Mouse (Mus musculus) cortical plate, adult 2 months (tissue): ENCODE measurements around the gene Pknox2. TPM values are rescaled to one million over a fixed set of nuclear protein-coding genes. Genes with fewer than 3 reads are reported as not detected.

Experiments used
- H3K27ac ChIP-seq: fragments of 200-500 bp; 2 replicates; pipeline ENCODE4 v1.5.1; 2012; ENCODE audit warnings: low read length, control low read depth, inconsistent platforms; ENCODE audit not compliant: insufficient read depth
- H3K4me1 ChIP-seq: fragments of 200-500 bp; 2 replicates; pipeline ENCODE4 v1.6.1; 2011; ENCODE audit warnings: low read length; ENCODE audit not compliant: control insufficient read depth, insufficient read depth
- H3K4me3 ChIP-seq: fragments of 200-500 bp; 2 replicates; pipeline ENCODE4 v1.5.1; 2011; ENCODE audit warnings: mild to moderate bottlenecking, low read length, control low read depth; ENCODE audit not compliant: insufficient read depth
- CTCF ChIP-seq: fragments of 200-500 bp; IDR thresholded peaks from 2 replicates; pipeline ENCODE4 v1.5.1; 2011; ENCODE audit warnings: mild to moderate bottlenecking, control low read depth, low read length; ENCODE audit not compliant: insufficient read depth; ENCODE audit errors: extremely low read depth
- POLR2A ChIP-seq: fragments of 200-500 bp; IDR thresholded peaks from 2 replicates; pipeline ENCODE4 v1.6.1; 2011; ENCODE audit warnings: mild to moderate bottlenecking, low read length, control low read depth; ENCODE audit not compliant: insufficient read depth; ENCODE audit errors: extremely low read depth
- polyA plus RNA-seq: library from polyadenylated mRNA; depleted of rRNA; stranded (reverse); fragments of >200 nt; gene quantifications from 2 replicates; pipeline ENCODE4 v1.2.3, GENCODE M21; 2012

Gene Pknox2
- polyA plus RNA-seq, 1 experiment, result 80.9 TPM

- TF ChIP-seq CTCF, result no peak
- TF ChIP-seq POLR2A, result no peak
- no peak overlapping the region for H3K4me3 ChIP-seq
- peaks cover 8% of the 10 kb centered on the region; the same call in 1 of the 2 replicates for H3K4me1 ChIP-seq
- H3K27ac ChIP-seq, result peak overlapping the region; percentile 60; the same call in 1 of the 2 replicates
Measured at GRCm38 (mm10) chr9:36921718-36922415, 225.3 kb downstream of the Pknox2 start.

GRCm38 (mm10) chr9:36919472-36919871 is 227.7 kb downstream of the Pknox2 start:
- no peak overlapping the region for H3K27ac ChIP-seq
- TF ChIP-seq POLR2A (no peak), CTCF (no peak)

DNA sequence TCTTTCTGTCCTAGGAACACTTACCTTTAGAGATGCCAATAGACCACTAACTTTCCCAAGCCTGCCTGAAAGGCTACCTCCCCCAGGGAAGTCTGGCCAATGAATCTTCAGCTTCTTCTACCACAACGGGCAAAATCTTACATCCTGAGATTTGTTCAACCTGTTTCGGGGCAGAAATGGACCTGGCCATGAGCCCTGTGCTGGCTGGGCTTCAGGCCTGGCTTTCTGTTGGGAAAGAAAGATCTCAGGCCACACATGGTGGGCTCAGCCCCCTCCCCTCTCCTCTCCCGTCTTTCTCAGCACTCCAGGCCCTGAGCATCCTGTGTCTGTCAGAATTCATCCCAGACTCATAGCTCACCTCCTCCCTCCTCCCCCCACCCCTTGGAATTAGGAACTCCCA is 228.6 kb downstream of the Pknox2 start:
- Histone ChIP-seq H3K4me1 (peaks cover 8% of the 10 kb centered on the region; the same call in 1 of the 2 replicates), H3K4me3 (no peak overlapping the region), H3K27ac (no peak overlapping the region)
- TF ChIP-seq POLR2A, result no peak
- TF ChIP-seq CTCF, result no peak

More at GRCm38 (mm10) chr9:36919472-36919871, 227.7 kb downstream of the Pknox2 start:
- Histone ChIP-seq H3K4me1 (peaks cover 8% of the 10 kb centered on the region; the same call in 1 of the 2 replicates), H3K4me3 (no peak overlapping the region)

DNA sequence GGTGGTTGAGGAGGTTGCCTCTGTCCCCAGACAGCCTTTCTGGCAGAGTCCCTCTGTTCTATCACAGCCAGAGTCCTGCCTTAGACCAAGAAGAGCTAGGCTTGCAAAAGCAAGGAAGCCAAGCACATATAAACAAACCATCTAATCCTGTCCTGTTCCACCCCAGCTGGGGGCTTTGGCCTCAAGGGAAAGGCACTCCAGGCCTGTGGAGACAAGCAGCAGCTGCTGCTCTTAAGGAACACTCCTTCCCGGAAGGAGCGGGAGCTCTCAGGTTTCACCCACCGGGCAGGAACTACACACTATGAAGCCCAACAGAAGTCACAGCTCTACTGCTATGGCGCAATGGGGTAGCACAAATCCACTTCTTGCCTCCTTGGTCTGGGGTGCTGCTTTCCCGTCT is 230.3 kb downstream of the Pknox2 start:
- 0 out of 2 replicates have a peak overlapping the region, but pooled peaks have one; percentile 12 for H3K27ac ChIP-seq
- TF ChIP-seq POLR2A (no peak), CTCF (no peak)
- H3K4me1 ChIP-seq, result peaks cover 2% of the 10 kb centered on the region; the same call in 1 of the 2 replicates
- no peak overlapping the region for H3K4me3 ChIP-seq

- TF ChIP-seq POLR2A (no peak), CTCF (peak; percentile 90)
- Histone ChIP-seq H3K27ac (no peak overlapping the region), H3K4me1 (peaks cover 2% of the 10 kb centered on the region; the same call in 1 of the 2 replicates), H3K4me3 (no peak overlapping the region)
Measured at GRCm38 (mm10) chr9:36916362-36916761, 230.8 kb downstream of the Pknox2 start.

GRCm38 (mm10) chr9:36905452-36905851 is 241.8 kb downstream of the Pknox2 start:
- Histone ChIP-seq H3K4me3 (no peak overlapping the region), H3K4me1 (peaks cover 4% of the 10 kb centered on the region; the same call in 1 of the 2 replicates), H3K27ac (no peak overlapping the region)
- TF ChIP-seq CTCF (no peak), POLR2A (no peak)

GRCm38 (mm10) chr9:36900464-36900863 is 246.7 kb downstream of the Pknox2 start:
- peak overlapping the region; percentile 48 for H3K27ac ChIP-seq
- H3K4me1 ChIP-seq, result peaks cover 3% of the 10 kb centered on the region; the same call in 1 of the 2 replicates
- no peak for TF ChIP-seq POLR2A
- no peak for TF ChIP-seq CTCF
- no peak overlapping the region for H3K4me3 ChIP-seq

DNA sequence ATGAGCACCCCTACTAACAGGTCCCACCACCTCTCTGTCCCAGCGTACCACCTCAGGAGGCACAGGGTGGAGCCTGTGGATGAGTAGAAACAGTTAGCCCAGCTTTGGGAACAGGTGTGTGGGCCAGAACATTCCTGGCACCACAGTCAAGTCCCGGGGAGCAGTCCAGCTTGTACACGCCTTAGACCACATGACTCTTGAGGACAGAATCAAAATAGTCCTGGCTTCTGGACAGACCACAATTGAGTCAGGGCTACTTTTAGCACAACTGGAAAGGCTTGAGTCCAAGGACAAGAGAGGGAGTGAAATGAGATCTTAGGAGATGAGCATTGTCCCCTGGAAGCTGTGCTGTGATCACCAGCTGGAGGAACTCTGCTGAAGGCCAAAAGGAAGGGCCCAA is 248.6 kb downstream of the Pknox2 start:
- TF ChIP-seq POLR2A, result no peak
- no peak for TF ChIP-seq CTCF
- Histone ChIP-seq H3K4me3 (no peak overlapping the region), H3K27ac (no peak overlapping the region), H3K4me1 (peaks cover 5% of the 10 kb centered on the region; the same call in 1 of the 2 replicates)

DNA sequence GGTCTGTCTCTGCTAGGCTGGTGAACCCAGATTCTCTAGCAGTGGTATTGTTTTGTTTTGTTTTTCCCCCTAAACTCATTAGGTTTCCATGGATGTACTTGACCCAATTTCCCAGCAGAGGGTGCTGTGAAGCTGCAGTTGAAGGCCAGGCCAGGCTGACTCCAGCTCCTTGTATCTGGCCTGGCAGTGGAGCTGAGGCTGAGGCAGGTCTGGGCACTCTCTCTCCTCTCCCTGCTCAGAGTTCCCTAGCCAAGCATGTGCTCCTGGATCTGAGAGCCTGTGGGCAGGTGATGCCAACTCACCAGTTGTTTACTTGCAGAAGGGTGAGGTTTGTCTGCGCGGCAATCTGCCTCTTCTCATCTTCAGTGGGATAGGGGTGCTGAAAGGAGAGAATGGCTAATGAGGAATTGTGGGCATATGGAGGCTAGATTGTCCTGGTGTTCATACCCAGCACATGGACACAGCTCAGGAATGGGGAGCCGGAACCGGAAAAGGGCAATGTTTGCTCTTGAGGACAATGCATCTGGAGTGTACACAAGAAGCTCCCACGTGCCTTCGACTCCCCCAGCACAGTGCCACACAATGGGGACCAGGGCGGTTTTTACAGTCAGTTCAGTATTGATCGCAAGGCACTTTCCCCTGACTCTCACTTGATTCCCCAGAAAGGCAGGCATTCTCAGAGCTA is 252.1 kb downstream of the Pknox2 start:
- H3K27ac ChIP-seq, result 0 out of 2 replicates have a peak overlapping the region, but pooled peaks have one; percentile 1
- no peak overlapping the region for H3K4me3 ChIP-seq
- peaks cover 5% of the 10 kb centered on the region; the same call in 1 of the 2 replicates for H3K4me1 ChIP-seq
- TF ChIP-seq CTCF (peak; percentile 79), POLR2A (no peak)

GRCm38 (mm10) chr9:36894242-36894641 is 253.0 kb downstream of the Pknox2 start:
- Histone ChIP-seq H3K27ac (no peak overlapping the region), H3K4me3 (no peak overlapping the region), H3K4me1 (peaks cover 3% of the 10 kb centered on the region; the same call in 1 of the 2 replicates)
- TF ChIP-seq POLR2A, result no peak
- TF ChIP-seq CTCF, result no peak
